Mouse (Mus musculus): ENCODE results near the gene T2. TPM values are rescaled to one million over a fixed set of nuclear protein-coding genes. Genes with fewer than 3 reads are reported as not detected.

Gene T2
- polyA plus RNA-seq, 1 experiment from 2014 or later, result 2.3 TPM

DNA sequence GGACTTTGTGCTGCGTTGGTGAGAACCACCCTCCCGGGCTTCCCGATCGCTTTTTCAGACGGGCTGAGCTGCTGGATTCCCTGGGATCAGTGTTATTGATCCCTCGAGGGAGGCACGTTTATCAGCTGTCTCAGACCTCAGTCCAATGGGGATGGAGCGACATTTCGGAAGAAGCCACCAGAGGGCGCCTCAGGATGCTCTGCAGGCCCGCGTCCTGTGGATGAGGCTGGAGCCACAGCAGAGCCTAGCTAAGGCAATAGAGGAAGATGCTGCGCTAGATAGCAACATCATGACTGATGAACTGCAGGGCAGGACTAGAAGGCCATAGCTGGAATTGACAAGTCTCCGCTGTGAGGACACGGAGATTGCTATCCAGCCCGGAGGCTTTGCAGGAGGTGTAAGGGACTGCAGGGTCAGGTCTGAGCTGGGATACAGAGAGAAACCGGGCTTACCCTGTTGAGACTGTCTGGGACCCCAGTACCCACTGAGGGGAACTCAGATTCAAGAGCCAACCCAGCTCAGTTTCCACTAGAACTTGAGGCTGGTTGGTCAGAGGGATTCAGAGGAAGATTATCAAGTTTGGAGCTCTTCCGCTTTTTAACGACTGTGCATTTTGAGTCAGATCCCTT, 113.0 kb downstream of the T2 start:
- no peak for ATAC-seq (replicated peaks; ENCODE audit: extremely low read depth, insufficient read depth, low FRiP score)
- no peaks in the 10 kb centered on the region for H3K4me1 ChIP-seq (ENCODE audit: control insufficient read depth, insufficient read depth, low read length)
- 14% methylated on average over 19 of the region's 19 CpGs for WGBS
- H3K4me3 ChIP-seq (ENCODE audit: low read length), result no peak overlapping the region
- H3K9ac ChIP-seq (ENCODE audit: low read length), result no peak overlapping the region
- no peak overlapping the region for H3K27ac ChIP-seq (ENCODE audit: low read length)
- no peaks in the 10 kb centered on the region for H3K36me3 ChIP-seq (ENCODE audit: control insufficient read depth, insufficient read depth)
- H3K27me3 ChIP-seq (ENCODE audit: control insufficient read depth, insufficient read depth, low read length), result peaks cover 18% of the 10 kb centered on the region
- no peak overlapping the region for H3K4me2 ChIP-seq (ENCODE audit: low read depth, low read length)
- no peaks in the 10 kb centered on the region for H3K9me3 ChIP-seq (replicated peaks; ENCODE audit: control insufficient read depth, low read length)

Other genes with a start within 250 kb of the T2 start
- gene Gm49673, start 208.2 kb upstream of the T2 start, polyA plus RNA-seq (2015; fragmentation: Nextera tagmentation; extraction: Ambion mirVana), result not detected in 2 replicates
- gene Rnaset2a, start 207.9 kb upstream of the T2 start, polyA plus RNA-seq (2015; fragmentation: Nextera tagmentation; extraction: Ambion mirVana), result 31.0 and 33.9 TPM in 2 replicates
- gene Fgfr1op, start 190.5 kb upstream of the T2 start, polyA plus RNA-seq (2015; fragmentation: Nextera tagmentation; extraction: Ambion mirVana), result 27.4 and 31.0 TPM in 2 replicates
- gene Ccr6, start 119.9 kb upstream of the T2 start, polyA plus RNA-seq (2015; fragmentation: Nextera tagmentation; extraction: Ambion mirVana), result 0.46 and 0.64 TPM in 2 replicates
- gene Mpc1, start 73.1 kb upstream of the T2 start, polyA plus RNA-seq (2015; fragmentation: Nextera tagmentation; extraction: Ambion mirVana), result 335 and 353 TPM in 2 replicates
- 53.6 and 61.0 TPM in 2 replicates for gene Sft2d1, start 44.9 kb upstream of the T2 start, polyA plus RNA-seq (2015; fragmentation: Nextera tagmentation; extraction: Ambion mirVana)
- 0.21 and 0.30 TPM in 2 replicates for gene Prr18, start 18.5 kb upstream of the T2 start, polyA plus RNA-seq (2015; fragmentation: Nextera tagmentation; extraction: Ambion mirVana)
- gene T, start 78.4 kb downstream of the T2 start, polyA plus RNA-seq (2015; fragmentation: Nextera tagmentation; extraction: Ambion mirVana), result 0.16 and 0.35 TPM in 2 replicates
- gene Pde10a, start 169.4 kb downstream of the T2 start, polyA plus RNA-seq (2015; fragmentation: Nextera tagmentation; extraction: Ambion mirVana), result 1.1 and 1.9 TPM in 2 replicates
- gene Gm17087, start 211.0 kb downstream of the T2 start, polyA plus RNA-seq (2015; fragmentation: Nextera tagmentation; extraction: Ambion mirVana), result not detected in 2 replicates